In genomic region chr13:101851329-101851728, GRCm38 (mm10) we compare ENCODE assay signal across 25 mouse cellular contexts.
A peak's percentile ranks its signal among the peaks of the same experiment; 100 is the strongest.
DNase-seq lines count a peak whose midpoint lies in the region; ATAC-seq and TF ChIP-seq lines count a peak whose summit lies in the region.
"Had no signal": no experiment of that assay in that cellular context is flagged by ENCODE, and none has a peak within 500 bp of the region (broad histone marks: within the 10 kb centered on the region; RNA-seq: fewer than 3 reads in every experiment).

No protein-coding gene starts in this region.

- WGBS in lung, embryonic 14.5 days, result 26% methylated on average over 6 of the region's 6 CpGs

- DNase-seq in lung, embryonic 14.5 days, result peak; percentile 45
- no peak for DNase-seq in lung, postnatal 25 days (ENCODE audit: low spot score)
- DNase-seq in MEL (ENCODE audit: low read depth, low spot score), result peak; percentile 89
- DNase-seq in brain, adult 2 months (ENCODE audit: low read depth, low spot score), result peak; percentile 4
- no peak for DNase-seq in gastrocnemius, postnatal 36 days
- DNase-seq in kidney, postnatal 25 days, result no peak
- DNase-seq: adrenal gland, adult 8-10 months; adrenal gland, postnatal 14 days; adrenal gland, postnatal 36 days; B cell, adult 2 months; cerebellum, adult 11 months; cerebellum, adult 18-20 months; cerebellum, adult 8-10 months; cerebellum, adult 9-11 months; cerebellum, postnatal 14 days; cerebellum, postnatal 36 days had no signal

- no peaks in the 10 kb centered on the region for H3K27me3 ChIP-seq in lung, embryonic 14.5 days (ENCODE audit: insufficient read depth, low read length)
- no peaks in the 10 kb centered on the region for H3K27me3 ChIP-seq in MEL (ENCODE audit: control insufficient read depth in 1 of 2, insufficient read depth in 2 of 2, low read length in 2 of 2)
- H3K27me3 ChIP-seq: CH12.LX; embryonic facial prominence, embryonic 12.5 days; forebrain, embryonic 13.5 days; Patski had no signal

- H3K4me3 ChIP-seq in lung, embryonic 14.5 days (ENCODE audit: low read depth, low read length), result no peak overlapping the region
- H3K4me3 ChIP-seq in MEL (ENCODE audit: control insufficient read depth in 1 of 2, insufficient read depth in 1 of 2, low read depth in 2 of 2, low read length in 2 of 2), result peak overlapping the region in 1 of 2 experiments; percentile 20; a peak in 3 of 4 replicates
- H3K4me3 ChIP-seq: embryonic facial prominence, embryonic 12.5 days; forebrain, embryonic 13.5 days had no signal

- peaks cover 8% of the 10 kb centered on the region for H3K4me1 ChIP-seq in lung, embryonic 14.5 days (ENCODE audit: insufficient read depth)
- peaks cover 18 to 21% of the 10 kb centered on the region in 2 experiments for H3K4me1 ChIP-seq in MEL (ENCODE audit: control insufficient read depth in 1 of 2, insufficient read depth in 2 of 2, low read length in 2 of 2)
- H3K4me1 ChIP-seq: embryonic facial prominence, embryonic 12.5 days; forebrain, embryonic 13.5 days had no signal

- no peak for TF ChIP-seq POLR2A in MEL (IDR thresholded peaks at IDR 0.05; ENCODE audit: control insufficient read depth in 1 of 2, insufficient read depth in 1 of 2, low read depth in 1 of 2, low read length in 2 of 2, poor library complexity in 1 of 2)

- no peak overlapping the region for H3K9ac ChIP-seq in lung, embryonic 14.5 days
- H3K9ac ChIP-seq in MEL (ENCODE audit: control insufficient read depth, low read depth, low read length, poor library complexity, severe bottlenecking), result no peak overlapping the region
- H3K9ac ChIP-seq: embryonic facial prominence, embryonic 12.5 days; forebrain, embryonic 13.5 days had no signal

- intact Hi-C loops in gastrocnemius, postnatal 36 days (cut with DNase I), result no loop called here

- TF ChIP-seq RAD21 in MEL (IDR thresholded peaks at IDR 0.05; ENCODE audit: low read depth, low read length), result no peak

- no peak for TF ChIP-seq CTCF in lung, embryonic 14.5 days (IDR thresholded peaks at IDR 0.05; ENCODE audit: low read depth)
- TF ChIP-seq CTCF in MEL (IDR thresholded peaks at IDR 0.05 in 2 of 3, conservative IDR thresholded peaks at IDR 0.05 in 1 of 3; ENCODE audit: control insufficient read depth in 1 of 3, insufficient read depth in 1 of 3, low read depth in 2 of 3, low read length in 3 of 3, poor library complexity in 1 of 3, severe bottlenecking in 1 of 3), result no peak

- no peaks in the 10 kb centered on the region for H3K79me2 ChIP-seq in MEL (ENCODE audit: control insufficient read depth, insufficient read depth, low read length, poor library complexity)

- no peak overlapping the region for H3K4me2 ChIP-seq in lung, embryonic 14.5 days
- H3K4me2 ChIP-seq: embryonic facial prominence, embryonic 12.5 days; forebrain, embryonic 13.5 days had no signal

- no peak overlapping the region for H3K27ac ChIP-seq in lung, embryonic 14.5 days (ENCODE audit: low read depth)
- H3K27ac ChIP-seq in MEL (ENCODE audit: control insufficient read depth, low read depth, low read length), result peak overlapping the region; percentile 22
- H3K27ac ChIP-seq: embryonic facial prominence, embryonic 12.5 days; forebrain, embryonic 13.5 days had no signal

- H3K36me3 ChIP-seq in lung, embryonic 14.5 days (ENCODE audit: insufficient read depth), result no peaks in the 10 kb centered on the region
- peaks cover 0 to 22% of the 10 kb centered on the region in 2 experiments; a peak in 2 of 4 replicates for H3K36me3 ChIP-seq in MEL (ENCODE audit: control insufficient read depth in 1 of 2, insufficient read depth in 2 of 2, low read length in 2 of 2)
- H3K36me3 ChIP-seq: embryonic facial prominence, embryonic 12.5 days; G1E had no signal

- H3K9me3 ChIP-seq in lung, embryonic 14.5 days (ENCODE audit: low read depth, low read length), result no peaks in the 10 kb centered on the region
- no peaks in the 10 kb centered on the region for H3K9me3 ChIP-seq in MEL (replicated peaks; ENCODE audit: insufficient read depth, low read length)
- H3K9me3 ChIP-seq: embryonic facial prominence, embryonic 12.5 days; forebrain, embryonic 13.5 days; G1E had no signal

- no peak for ATAC-seq in lung, embryonic 14.5 days (ENCODE audit: insufficient read depth)
- ATAC-seq in megakaryocyte-erythroid progenitor cell, adult 5-6 weeks (replicated peaks; ENCODE audit: low FRiP score, low TSS enrichment, poor library complexity, severe bottlenecking), result 0 out of 2 replicates have a peak, but pooled peaks have one; percentile 51
- ATAC-seq: activated CD4-positive, CD25-positive, alpha-beta regulatory T cell, adult 4 months; CD4-positive, CD25-positive, alpha-beta regulatory T cell, adult 4 months; forebrain, embryonic 13.5 days; forebrain, embryonic 16.5 days; Patski had no signal

- peak; percentile 89 to 93 for TF ChIP-seq EP300 in MEL (IDR thresholded peaks at IDR 0.05; ENCODE audit: low read depth in 1 of 2, low read length in 2 of 2)

TF ChIP-seq in MEL, 35 proteins besides CTCF, POLR2A, EP300 and RAD21:
- no peak for TF ChIP-seq MAZ (IDR thresholded peaks at IDR 0.05; ENCODE audit: low read depth, low read length)
- TF ChIP-seq CHD1 (IDR thresholded peaks at IDR 0.05; ENCODE audit: low read depth, low read length), result no peak
- no peak for TF ChIP-seq ZNF384 (IDR thresholded peaks at IDR 0.05; ENCODE audit: low read depth, low read length)
- TF ChIP-seq MAX (IDR thresholded peaks at IDR 0.05; ENCODE audit: low read length), result no peak
- TF ChIP-seq ETS1 (IDR thresholded peaks at IDR 0.05; ENCODE audit: low read depth, low read length), result peak; percentile 67; the same call in 1 of the 2 replicates
- TF ChIP-seq ELF1 (IDR thresholded peaks at IDR 0.05; ENCODE audit: low read depth, low read length), result no peak
- TF ChIP-seq TBP (IDR thresholded peaks at IDR 0.05; ENCODE audit: low read depth, low read length), result peak; percentile 75
- no peak for TF ChIP-seq ZMIZ1 (IDR thresholded peaks at IDR 0.05; ENCODE audit: low read depth, low read length)
- no peak for TF ChIP-seq MEF2A (IDR thresholded peaks at IDR 0.05; ENCODE audit: extremely low read depth, insufficient replicate concordance, low read depth, low read length, poor library complexity, severe bottlenecking)
- no peak for TF ChIP-seq HCFC1 (IDR thresholded peaks at IDR 0.05; ENCODE audit: low read depth, low read length)
- TF ChIP-seq BHLHE40 (IDR thresholded peaks at IDR 0.05; ENCODE audit: borderline replicate concordance, low read depth, low read length), result no peak
- peak; percentile 74; the same call in 1 of the 2 replicates for TF ChIP-seq TCF12 (IDR thresholded peaks at IDR 0.05; ENCODE audit: low read depth, low read length)
- TF ChIP-seq JUND (IDR thresholded peaks at IDR 0.05; ENCODE audit: low read depth, low read length), result no peak
- no peak for TF ChIP-seq NRF1 (IDR thresholded peaks at IDR 0.05; ENCODE audit: insufficient read depth, low read depth, low read length, poor library complexity, severe bottlenecking)
- no peak for TF ChIP-seq GABPA (IDR thresholded peaks at IDR 0.05; ENCODE audit: low read depth, low read length)
- no peak for TF ChIP-seq KAT2A (conservative IDR thresholded peaks at IDR 0.05; ENCODE audit: low read depth, low read length)
- peak; percentile 89 for TF ChIP-seq MYB (IDR thresholded peaks at IDR 0.05; ENCODE audit: low read depth, low read length)
- no peak for TF ChIP-seq NELFE (IDR thresholded peaks at IDR 0.05; ENCODE audit: low read depth, low read length)
- no peak for TF ChIP-seq POLR2AphosphoS5 (IDR thresholded peaks at IDR 0.05; ENCODE audit: borderline replicate concordance, low read depth, low read length)
- TF ChIP-seq ZC3H11A (IDR thresholded peaks at IDR 0.05; ENCODE audit: low read depth, low read length), result no peak
- TF ChIP-seq MYC (IDR thresholded peaks at IDR 0.05; ENCODE audit: low read depth, low read length), result no peak
- TF ChIP-seq E2F4 (IDR thresholded peaks at IDR 0.05; ENCODE audit: borderline replicate concordance, low read depth, low read length), result no peak
- TF ChIP-seq RCOR1 (IDR thresholded peaks at IDR 0.05; ENCODE audit: low read depth, low read length), result 0 out of 2 replicates have a peak, but pooled peaks have one; percentile 29
- no peak for TF ChIP-seq USF1 (IDR thresholded peaks at IDR 0.05; ENCODE audit: low read depth, low read length)
- peak; percentile 65 for TF ChIP-seq GATA1 (IDR thresholded peaks at IDR 0.05; ENCODE audit: low read depth, low read length)
- no peak; the same call in 1 of the 2 replicates for TF ChIP-seq SIN3A (IDR thresholded peaks at IDR 0.05; ENCODE audit: low read length)
- no peak for TF ChIP-seq ZKSCAN1 (IDR thresholded peaks at IDR 0.05; ENCODE audit: low read depth, low read length)
- no peak for TF ChIP-seq MXI1 (IDR thresholded peaks at IDR 0.05; ENCODE audit: low read depth, low read length)
- no peak for TF ChIP-seq TAL1 (IDR thresholded peaks at IDR 0.05; ENCODE audit: low read length)
- TF ChIP-seq POLR2AphosphoS2 (IDR thresholded peaks at IDR 0.05; ENCODE audit: low read length), result no peak
- TF ChIP-seq USF2 (IDR thresholded peaks at IDR 0.05; ENCODE audit: borderline replicate concordance in 1 of 2, insufficient read depth in 1 of 2, low read depth in 1 of 2, low read length in 2 of 2), result no peak
- TF ChIP-seq SMC3 (IDR thresholded peaks at IDR 0.05; ENCODE audit: low read depth, low read length), result no peak
- no peak for TF ChIP-seq UBTF (IDR thresholded peaks at IDR 0.05; ENCODE audit: borderline replicate concordance, insufficient read depth, low read depth, low read length)
- TF ChIP-seq CHD2 (IDR thresholded peaks at IDR 0.05; ENCODE audit: low read length), result no peak
- no peak for TF ChIP-seq MAFK (IDR thresholded peaks at IDR 0.05; ENCODE audit: borderline replicate concordance, low read depth, low read length)

Comparison
In these comparisons a context has a peak if more than half of its experiments do, and no peak if none do; other contexts are left out.
1. DNase-seq: peak in lung, embryonic 14.5 days (single experiment), MEL (single experiment) and brain, adult 2 months (single experiment); none in lung, postnatal 25 days (single experiment), gastrocnemius, postnatal 36 days (0 of 2) and kidney, postnatal 25 days (0 of 2).